Mouse (Mus musculus): ENCODE data around the gene Jagn1. TPM values are rescaled to one million over a fixed set of nuclear protein-coding genes. Genes with fewer than 3 reads are reported as not detected.

Gene Jagn1
- total RNA-seq, 2 experiments from 2014 or later, result 28.3 to 34.7 TPM

DNA sequence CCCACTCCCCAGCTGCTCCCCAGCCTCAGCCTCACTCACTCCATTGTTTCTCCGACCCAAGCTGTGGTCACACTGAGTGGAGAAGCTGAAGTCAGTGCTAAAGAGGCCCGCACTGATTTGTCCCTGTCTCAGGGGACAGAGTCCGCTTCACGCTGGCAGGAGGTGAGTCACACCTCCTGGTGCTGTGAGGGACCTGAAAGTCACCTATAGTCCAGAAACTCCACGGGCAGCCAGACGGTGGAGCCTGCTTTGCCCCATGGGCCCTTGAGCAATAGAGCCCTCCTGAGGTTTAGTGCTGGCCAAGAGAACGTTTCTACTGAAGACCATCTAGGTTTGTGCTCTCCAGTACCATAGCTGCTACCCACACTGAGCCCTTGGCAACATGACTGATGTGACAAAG, 7.7 kb upstream of the Jagn1 start:
- DNase-seq, result no peak

- DNase-seq, result no peak
Measured at GRCm38 (mm10) chr6:113435664-113436205, 6.6 kb upstream of the Jagn1 start, which contains the start of gene Cidec. Gene Cidec (minus strand): TSS chr6:113435760.

- DNase-seq, result no peak
Measured at GRCm38 (mm10) chr6:113437135-113437534, 5.2 kb upstream of the Jagn1 start.

GRCm38 (mm10) chr6:113438721-113439430, 3.5 kb upstream of the Jagn1 start:
- no peak for DNase-seq

GRCm38 (mm10) chr6:113440686-113441085, 1.7 kb upstream of the Jagn1 start:
- DNase-seq, result no peak

DNA sequence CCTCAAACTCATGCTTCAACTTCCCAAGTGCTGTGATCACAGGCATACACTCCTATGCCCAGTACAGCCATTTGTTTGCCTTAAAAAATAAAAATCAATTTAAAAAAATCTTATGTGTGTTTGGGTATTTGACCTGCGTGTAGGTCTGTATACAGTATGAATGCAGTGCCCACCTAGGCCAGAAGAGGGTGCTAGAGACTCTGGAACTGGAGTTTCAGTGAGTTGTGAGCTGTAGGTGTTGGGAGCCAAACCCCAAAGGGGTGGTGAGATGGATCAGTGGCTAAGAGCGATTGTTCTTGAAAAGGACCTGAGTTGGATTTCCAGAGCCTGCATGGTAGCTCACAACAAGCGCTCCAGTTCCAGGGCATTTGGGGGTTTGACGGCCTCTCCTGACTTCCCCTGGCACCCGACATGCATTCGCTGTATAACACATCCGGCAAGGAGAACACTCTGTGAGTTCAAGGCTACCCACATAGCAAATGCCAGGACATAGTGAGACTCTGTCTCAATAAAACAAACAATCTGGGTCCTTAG, 1.2 kb upstream of the Jagn1 start:
- DNase-seq, result peak; percentile 80

DNA sequence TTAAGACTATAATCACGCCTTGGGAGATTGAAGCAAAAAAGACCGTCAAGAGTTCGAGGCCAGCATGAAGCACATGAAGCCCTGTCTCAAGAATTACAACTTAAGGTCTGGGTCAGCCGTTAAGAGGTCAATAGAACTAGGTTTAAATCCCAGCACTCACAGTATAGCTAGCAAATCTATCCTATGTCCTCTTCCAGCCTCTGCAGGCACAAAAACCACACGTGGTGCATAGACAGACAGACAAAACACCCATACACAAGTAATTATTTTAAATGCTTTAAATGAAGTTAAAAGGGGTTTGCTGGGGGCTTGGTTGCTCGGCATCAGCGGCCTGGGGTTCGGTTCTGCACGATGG, 305 bp upstream of the Jagn1 start:
- DNase-seq, result no peak

- no peak for DNase-seq
Measured at GRCm38 (mm10) chr6:113443091-113443490, 722 bp downstream of the Jagn1 start.

DNA sequence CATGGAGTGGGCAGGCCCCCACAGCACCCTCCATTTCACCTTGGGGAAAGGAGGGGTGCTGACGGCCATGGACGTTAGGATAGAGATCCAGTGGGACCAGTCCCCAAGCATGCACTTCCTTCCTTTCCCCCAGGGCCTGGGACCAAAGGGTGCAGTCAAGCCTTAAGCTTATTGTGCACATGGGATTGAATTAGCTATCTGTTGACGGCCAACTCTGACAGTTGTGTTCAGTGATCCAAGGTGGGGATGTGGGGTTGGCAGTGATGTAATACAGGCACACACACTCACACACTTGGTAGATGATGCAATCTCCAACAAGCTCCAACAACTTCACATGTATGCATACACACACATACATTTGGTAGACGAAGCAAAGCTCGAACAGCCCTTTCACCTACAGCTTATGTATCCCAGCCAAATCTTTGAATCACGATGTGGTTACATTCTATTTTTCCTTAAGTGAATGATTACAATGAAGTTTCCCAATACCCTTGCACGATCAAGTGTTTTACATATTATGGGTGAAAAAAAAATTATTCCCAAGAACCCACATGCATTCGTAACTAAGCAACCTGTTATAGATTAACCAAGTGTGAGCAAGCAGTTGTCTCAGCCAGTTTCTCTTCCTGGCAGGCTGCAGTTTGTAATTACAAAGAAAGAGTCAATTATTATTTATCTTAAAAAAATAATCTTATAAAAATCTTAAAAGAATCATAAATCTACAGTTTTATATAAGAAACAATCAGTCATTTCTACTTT, 2.0 kb downstream of the Jagn1 start:
- no peak for DNase-seq

DNA sequence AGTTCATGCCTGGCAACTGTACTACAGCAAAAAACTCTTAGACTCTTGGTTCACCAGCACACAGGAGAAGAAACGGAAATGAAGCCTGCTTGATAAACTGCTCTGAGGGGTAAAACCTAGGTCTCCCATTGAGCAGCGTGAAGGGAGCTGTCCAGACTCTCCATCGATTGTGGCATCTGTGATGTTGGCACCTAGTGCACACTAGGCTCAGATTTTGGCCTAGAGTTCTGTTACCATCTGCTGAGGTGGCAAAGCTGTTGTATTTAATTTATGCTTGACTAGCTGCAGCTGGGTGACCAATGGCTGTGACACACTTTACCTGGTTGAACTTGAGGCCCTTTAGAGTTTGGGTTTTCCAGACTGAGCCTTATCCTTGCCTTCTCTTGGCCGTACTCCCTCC, 5.3 kb downstream of the Jagn1 start:
- no peak for DNase-seq

DNA sequence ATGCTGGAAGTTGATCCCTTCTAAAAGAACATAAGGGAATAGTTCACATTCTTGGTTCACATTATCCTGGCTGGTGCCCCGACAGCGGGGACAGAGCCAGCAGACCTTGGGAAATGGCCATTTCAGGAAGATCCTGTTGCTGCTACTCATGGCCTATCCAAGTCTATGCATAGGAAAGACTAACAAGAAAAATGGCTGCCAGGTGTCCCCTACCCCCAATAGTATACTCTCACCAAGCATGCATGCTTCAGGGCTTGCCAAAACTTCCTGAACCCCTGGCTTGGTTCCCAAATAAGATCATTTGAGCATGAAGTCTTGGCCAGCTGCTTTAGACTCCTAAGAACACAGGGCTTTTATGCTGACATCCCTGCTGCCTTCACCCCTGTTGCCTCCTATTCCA, 9.5 kb downstream of the Jagn1 start:
- no peak for DNase-seq

DNA sequence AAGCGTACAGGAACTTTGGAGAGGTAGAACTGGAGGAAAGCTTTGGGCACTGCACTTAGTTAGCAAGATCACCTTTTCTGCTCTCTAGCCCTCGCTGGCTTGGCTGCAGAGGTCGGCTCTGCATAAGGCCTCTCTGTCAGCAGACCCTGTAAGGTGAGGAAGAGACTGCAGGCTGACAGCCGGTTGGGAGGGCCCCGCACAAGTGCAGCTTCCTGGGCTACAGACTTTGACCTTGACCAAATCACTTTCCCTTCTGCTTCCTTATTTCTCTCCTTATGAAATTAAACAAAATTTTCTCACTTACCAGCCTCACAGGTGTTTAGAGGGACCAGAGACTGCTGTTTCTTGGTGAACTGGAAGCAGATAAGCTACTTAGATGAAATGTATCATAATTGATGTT, 12.6 kb downstream of the Jagn1 start:
- DNase-seq, result no peak

- DNase-seq, result no peak
Measured at GRCm38 (mm10) chr6:113457952-113458534, 15.7 kb downstream of the Jagn1 start, which contains the start of gene Il17re. Gene Il17re (plus strand): TSS chr6:113458484.

GRCm38 (mm10) chr6:113458635-113459034, 16.3 kb downstream of the Jagn1 start:
- DNase-seq, result no peak

DNA sequence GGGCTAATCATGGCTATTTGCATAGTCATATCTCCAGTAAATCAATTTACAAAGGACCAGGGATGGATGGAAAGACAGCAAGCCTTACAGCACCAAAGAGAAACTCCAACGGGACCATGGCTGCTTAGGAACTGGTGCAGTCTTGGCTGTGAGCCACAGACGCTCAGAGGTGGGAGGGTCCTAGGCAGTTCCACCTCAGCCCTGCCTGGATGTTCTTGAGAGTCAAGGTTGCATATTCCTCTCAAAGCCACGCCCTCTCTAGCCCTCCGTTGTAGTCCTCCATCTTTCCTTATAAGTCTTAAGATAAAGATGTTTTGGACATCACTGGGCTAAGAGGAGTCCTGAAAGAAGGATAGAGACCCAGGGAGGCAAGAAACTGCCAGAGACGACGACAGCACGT, 21.7 kb downstream of the Jagn1 start:
- DNase-seq, result no peak

DNA sequence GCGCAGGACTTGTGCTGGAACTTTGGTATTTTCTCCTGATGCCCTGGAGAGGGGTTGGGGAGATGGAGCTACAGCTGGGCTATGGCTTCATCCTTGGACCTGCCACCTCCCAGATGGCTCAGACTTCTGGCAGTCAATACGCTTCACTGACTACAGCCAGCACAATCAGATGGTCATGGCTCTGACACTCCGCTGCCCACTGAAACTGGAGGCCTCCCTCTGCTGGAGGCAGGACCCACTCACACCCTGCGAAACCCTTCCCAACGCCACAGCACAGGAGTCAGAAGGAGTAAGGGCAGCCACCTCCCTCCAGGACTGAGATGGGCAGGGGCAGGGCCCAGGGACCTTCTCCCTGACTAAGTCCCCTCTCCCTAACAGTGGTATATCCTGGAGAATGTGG, 23.2 kb downstream of the Jagn1 start:
- DNase-seq, result no peak

- DNase-seq, result no peak
Measured at GRCm38 (mm10) chr6:113468512-113468911, 26.1 kb downstream of the Jagn1 start.

DNA sequence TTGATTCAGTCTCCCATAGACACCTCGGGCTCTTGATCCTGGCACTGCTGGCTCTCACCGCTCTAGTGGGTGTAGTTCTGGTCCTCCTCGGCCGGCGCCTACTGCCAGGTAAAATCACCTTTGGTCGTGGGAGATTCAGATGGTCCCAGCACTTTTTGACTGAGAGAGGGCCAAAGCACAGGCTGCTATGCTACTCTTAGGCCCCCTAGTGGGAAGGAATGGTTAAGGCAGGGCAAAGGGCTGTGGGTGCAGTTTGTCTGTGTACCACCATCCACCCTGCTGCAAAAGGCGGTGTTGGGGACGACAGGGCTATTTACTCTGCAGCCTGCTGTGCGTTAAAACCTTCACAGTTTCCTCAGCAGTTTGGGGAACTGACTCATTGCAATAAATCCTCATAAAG, 26.7 kb downstream of the Jagn1 start:
- DNase-seq, result peak; percentile 81

- peak; percentile 86 for DNase-seq
Measured at GRCm38 (mm10) chr6:113469432-113469831, 27.1 kb downstream of the Jagn1 start.

GRCm38 (mm10) chr6:113471297-113471936, 29.0 kb downstream of the Jagn1 start, which contains the start of gene Il17rc:
Gene Il17rc (plus strand): TSS chr6:113471427.
- peak; percentile 69 for DNase-seq

DNA sequence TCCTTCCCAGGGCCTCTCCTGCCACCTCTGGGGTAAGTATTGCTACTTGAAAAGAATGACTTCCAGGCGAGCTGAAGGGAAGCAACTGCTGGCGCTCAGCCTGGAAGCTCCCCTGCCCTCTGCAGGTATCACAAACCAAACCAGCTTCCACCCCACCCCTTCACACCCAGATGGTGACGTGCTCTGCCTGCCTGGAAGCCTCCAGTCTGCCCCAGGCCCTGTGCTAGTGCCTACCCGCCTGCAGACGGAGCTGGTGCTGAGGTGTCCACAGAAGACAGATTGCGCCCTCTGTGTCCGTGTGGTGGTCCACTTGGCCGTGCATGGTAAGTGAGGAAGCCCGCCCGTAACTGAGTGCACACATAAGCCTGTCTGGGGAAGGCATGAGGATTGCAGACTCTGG, 29.7 kb downstream of the Jagn1 start:
- DNase-seq, result no peak

GRCm38 (mm10) chr6:113473246-113473645, 30.9 kb downstream of the Jagn1 start:
- no peak for DNase-seq

DNA sequence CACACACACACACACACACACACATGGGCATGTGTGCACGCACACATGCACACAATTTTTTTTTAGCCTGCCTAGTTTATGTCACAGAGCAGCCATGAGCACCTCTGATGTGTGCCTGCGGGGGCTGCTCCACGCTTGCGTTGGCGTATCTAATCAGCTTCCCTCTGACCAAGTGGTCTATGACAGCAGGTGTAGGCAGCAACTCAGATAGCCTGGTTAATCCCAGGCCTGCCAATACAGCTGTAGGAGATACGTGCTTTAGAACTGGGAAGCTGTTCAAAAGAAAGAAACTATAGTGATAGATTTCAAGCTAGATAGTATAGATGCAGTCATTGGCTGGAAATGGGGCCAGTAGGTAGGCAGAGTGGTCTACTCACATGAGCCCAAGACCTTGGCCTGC, 31.3 kb downstream of the Jagn1 start:
- no peak for DNase-seq

Measured in heart, postnatal 4 days (tissue).